11 mouse cellular contexts compared by ENCODE assay signal in the genomic region with DNA sequence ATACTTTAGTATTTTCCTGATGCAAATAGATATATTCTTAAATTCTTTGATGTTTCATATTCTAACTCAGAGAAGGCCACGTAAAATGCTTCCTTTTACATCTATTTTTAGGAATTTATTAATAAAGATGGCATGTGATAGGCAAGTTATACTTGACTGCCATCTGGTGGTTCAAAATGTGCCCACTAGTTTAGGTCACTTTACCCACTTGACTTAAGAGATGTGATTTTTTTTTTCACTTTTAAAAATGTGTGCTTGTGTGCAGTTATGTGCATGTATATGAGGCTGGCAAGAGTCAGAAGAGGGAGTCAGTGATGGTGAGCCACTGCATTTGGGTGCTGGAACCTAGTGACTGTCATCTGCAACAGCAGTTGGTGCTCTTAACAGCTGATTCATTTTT.
DNase-seq lines count a peak whose midpoint lies in the region; ATAC-seq and TF ChIP-seq lines count a peak whose summit lies in the region.
"Had no signal": no experiment of that assay in that cellular context is flagged by ENCODE, and none has a peak within 500 bp of the region (broad histone marks: within the 10 kb centered on the region; RNA-seq: fewer than 3 reads in every experiment).

No protein-coding gene starts in this region.

- H3K36me3 ChIP-seq in hindbrain, postnatal 0 days (ENCODE audit: insufficient read depth, low read length): no peaks in the 10 kb centered on the region
- no peaks in the 10 kb centered on the region for H3K36me3 ChIP-seq in hindbrain, embryonic 12.5 days

- H3K4me2 ChIP-seq in hindbrain, postnatal 0 days (ENCODE audit: low read depth, low read length): no peak overlapping the region
- H3K4me2 ChIP-seq in hindbrain, embryonic 12.5 days (replicated peaks): no peak overlapping the region

- peak; percentile 83 for TF ChIP-seq CTCF in hindbrain, postnatal 0 days (IDR thresholded peaks at IDR 0.05; ENCODE audit: low read depth)

- H3K27me3 ChIP-seq in hindbrain, postnatal 0 days (ENCODE audit: insufficient read depth, low read length): no peaks in the 10 kb centered on the region
- no peaks in the 10 kb centered on the region for H3K27me3 ChIP-seq in hindbrain, embryonic 12.5 days

- peak; percentile 7 for DNase-seq in adrenal gland, postnatal 14 days
- no peak for DNase-seq in adrenal gland, postnatal 36 days
- DNase-seq in hindbrain, postnatal 0 days (ENCODE audit: low spot score): peak; percentile 80
- peak; percentile 70 for DNase-seq in 3T3-L1 (ENCODE audit: low read depth, low spot score)
- DNase-seq in forelimb bud, embryonic 11.5 days (ENCODE audit: low read depth, low spot score): peak; percentile 20
- no peak for DNase-seq in spleen, postnatal 36 days (ENCODE audit: low spot score in 2 of 2)
- DNase-seq: adrenal gland, adult 8-10 months; B cell, adult 2 months had no signal

- no peak overlapping the region for H3K27ac ChIP-seq in hindbrain, postnatal 0 days
- no peak overlapping the region for H3K27ac ChIP-seq in hindbrain, embryonic 12.5 days

- no peak overlapping the region for H3K4me3 ChIP-seq in hindbrain, postnatal 0 days (ENCODE audit: low read length)
- no peak overlapping the region for H3K4me3 ChIP-seq in hindbrain, embryonic 12.5 days

- 22% methylated on average over 1 of the region's 1 CpGs for WGBS in hindbrain, postnatal 0 days
- WGBS in hindbrain, embryonic 12.5 days: 63% methylated on average over 1 of the region's 1 CpGs

- no peaks in the 10 kb centered on the region for H3K4me1 ChIP-seq in hindbrain, postnatal 0 days (ENCODE audit: insufficient read depth, low read length)
- no peaks in the 10 kb centered on the region for H3K4me1 ChIP-seq in hindbrain, embryonic 12.5 days

- ATAC-seq in hindbrain, postnatal 0 days: no peak
- no peak for ATAC-seq in hindbrain, embryonic 12.5 days (ENCODE audit: low FRiP score)
- ATAC-seq in monocyte, adult 5-6 weeks (replicated peaks; ENCODE audit: insufficient number of reproducible peaks, low FRiP score, low TSS enrichment, poor library complexity, severe bottlenecking): no peak
- ATAC-seq: intestine, embryonic 16.5 days had no signal

- H3K9ac ChIP-seq in hindbrain, postnatal 0 days (replicated peaks; ENCODE audit: low read length): no peak overlapping the region
- no peak overlapping the region for H3K9ac ChIP-seq in hindbrain, embryonic 12.5 days

- no peaks in the 10 kb centered on the region for H3K9me3 ChIP-seq in hindbrain, postnatal 0 days (ENCODE audit: low read length)
- H3K9me3 ChIP-seq in hindbrain, embryonic 12.5 days (replicated peaks): no peaks in the 10 kb centered on the region

Comparison
In these comparisons a context has a peak if more than half of its experiments do, and no peak if none do; other contexts are left out.
1. DNase-seq: peak in adrenal gland, postnatal 14 days (single experiment), hindbrain, postnatal 0 days (single experiment), 3T3-L1 (single experiment) and forelimb bud, embryonic 11.5 days (single experiment); none in adrenal gland, postnatal 36 days (0 of 2) and spleen, postnatal 36 days (0 of 2).